Mouse (Mus musculus) limb, embryonic 15.5 days (tissue): ENCODE measurements at regions not wholly inside any gene's neighbourhood (a gene's known extent, or its start where the extent isn't known, plus 50 kb on each side); places are given as distances from the start of the nearest gene placed in this dataset.

Experiments used
- ATAC-seq: fragments of 200-750 bp; cut with Nextera tagmentation; 2 replicates; pipeline ENCODE4 v1.8.0; 2017; ENCODE audit warnings: low read depth, moderate TSS enrichment; ENCODE audit not compliant: insufficient number of reproducible peaks, low FRiP score, low TSS enrichment
- H3K27ac ChIP-seq: fragments of 300-500 bp; sonication (generic); 2 replicates; pipeline ENCODE4 v1.5.1; 2015; ENCODE audit warnings: moderate library complexity, mild to moderate bottlenecking, inconsistent platforms
- H3K27me3 ChIP-seq: fragments of 300-500 bp; sonication (generic); 2 replicates; pipeline ENCODE4 v1.6.1; 2015; ENCODE audit warnings: inconsistent platforms
- H3K36me3 ChIP-seq: fragments of 300-500 bp; sonication (generic); 2 replicates; pipeline ENCODE4 v1.6.1; 2015; ENCODE audit warnings: inconsistent platforms
- H3K4me1 ChIP-seq: fragments of 300-500 bp; sonication (generic); 2 replicates; pipeline ENCODE4 v1.6.1; 2015; ENCODE audit warnings: inconsistent platforms
- H3K4me2 ChIP-seq: fragments of 300-500 bp; sonication (generic); 2 replicates; pipeline ENCODE4 v1.6.1; 2015; ENCODE audit warnings: mild to moderate bottlenecking, inconsistent platforms
- H3K4me3 ChIP-seq: fragments of 300-500 bp; sonication (generic); 2 replicates; pipeline ENCODE4 v1.5.1; 2015; ENCODE audit warnings: mild to moderate bottlenecking, inconsistent platforms
- H3K9ac ChIP-seq: fragments of 300-500 bp; sonication (generic); 2 replicates; pipeline ENCODE4 v1.6.1; 2015; ENCODE audit warnings: inconsistent platforms
- H3K9me3 ChIP-seq: fragments of 300-500 bp; sonication (generic); 2 replicates; pipeline ENCODE4 v1.6.1; 2016; ENCODE audit warnings: inconsistent platforms
- WGBS: fragments of 180-500 bp; shearing (Covaris S2); methylation state at CpG from one replicate; pipeline ENCODE4 v1.1.7; 2015; 5-methylcytosine and 5-hydroxymethylcytosine counted together

DNA sequence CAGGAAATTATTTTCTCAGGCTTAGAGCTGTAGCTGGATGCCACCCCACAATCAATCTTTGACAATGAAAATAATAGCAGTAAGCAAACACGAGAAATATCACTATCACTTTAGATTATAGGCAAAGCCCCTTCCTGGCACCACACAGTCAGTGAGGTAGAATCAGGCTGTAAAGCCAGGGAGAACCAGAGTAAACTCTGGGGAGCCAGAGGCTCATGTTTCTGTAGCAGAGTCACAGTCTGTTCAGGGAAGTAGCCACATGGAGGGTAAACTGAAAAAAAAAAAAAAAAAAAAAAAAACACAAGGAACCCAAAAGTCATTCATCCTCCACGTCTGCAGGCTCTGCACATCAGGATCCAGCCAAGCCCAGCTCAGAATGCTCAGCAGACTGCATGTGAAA, 73.6 kb upstream of the Kctd3 start:
- H3K4me3 ChIP-seq, result no peak overlapping the region
- no peak for ATAC-seq
- H3K4me2 ChIP-seq, result no peak overlapping the region
- no peaks in the 10 kb centered on the region for H3K9me3 ChIP-seq
- no peaks in the 10 kb centered on the region for H3K27me3 ChIP-seq
- H3K27ac ChIP-seq, result no peak overlapping the region
- H3K36me3 ChIP-seq, result no peaks in the 10 kb centered on the region
- WGBS, result 27% methylated on average over 2 of the region's 2 CpGs
- H3K4me1 ChIP-seq, result peaks cover 4% of the 10 kb centered on the region
- no peak overlapping the region for H3K9ac ChIP-seq

DNA sequence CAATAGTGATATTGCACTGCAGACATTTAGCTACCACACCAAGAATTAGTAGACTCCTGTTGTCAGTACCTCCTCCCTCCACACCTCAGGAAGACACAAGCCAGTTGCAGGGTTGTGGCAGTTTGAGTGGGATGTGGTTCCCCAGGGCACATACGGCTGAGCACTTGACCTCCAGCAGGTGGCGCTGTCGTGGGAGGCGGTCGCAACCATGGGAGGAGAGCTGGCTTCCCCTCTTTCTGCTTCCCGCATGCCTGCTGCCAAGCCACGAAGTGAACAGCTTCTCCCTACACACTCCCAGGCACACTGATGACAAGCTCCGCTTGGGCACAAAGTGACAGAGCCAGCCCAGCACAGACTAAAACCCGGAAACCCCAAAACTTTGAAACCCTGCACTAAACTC, 73.2 kb upstream of the Kctd3 start:
- peaks cover 4% of the 10 kb centered on the region for H3K4me1 ChIP-seq
- no peak overlapping the region for H3K27ac ChIP-seq
- H3K4me3 ChIP-seq, result no peak overlapping the region
- no peak for ATAC-seq
- no peak overlapping the region for H3K9ac ChIP-seq
- WGBS, result 18% methylated on average over 9 of the region's 9 CpGs
- H3K36me3 ChIP-seq, result no peaks in the 10 kb centered on the region
- H3K27me3 ChIP-seq, result no peaks in the 10 kb centered on the region
- H3K9me3 ChIP-seq, result no peaks in the 10 kb centered on the region
- no peak overlapping the region; the same call in 1 of the 2 replicates for H3K4me2 ChIP-seq

DNA sequence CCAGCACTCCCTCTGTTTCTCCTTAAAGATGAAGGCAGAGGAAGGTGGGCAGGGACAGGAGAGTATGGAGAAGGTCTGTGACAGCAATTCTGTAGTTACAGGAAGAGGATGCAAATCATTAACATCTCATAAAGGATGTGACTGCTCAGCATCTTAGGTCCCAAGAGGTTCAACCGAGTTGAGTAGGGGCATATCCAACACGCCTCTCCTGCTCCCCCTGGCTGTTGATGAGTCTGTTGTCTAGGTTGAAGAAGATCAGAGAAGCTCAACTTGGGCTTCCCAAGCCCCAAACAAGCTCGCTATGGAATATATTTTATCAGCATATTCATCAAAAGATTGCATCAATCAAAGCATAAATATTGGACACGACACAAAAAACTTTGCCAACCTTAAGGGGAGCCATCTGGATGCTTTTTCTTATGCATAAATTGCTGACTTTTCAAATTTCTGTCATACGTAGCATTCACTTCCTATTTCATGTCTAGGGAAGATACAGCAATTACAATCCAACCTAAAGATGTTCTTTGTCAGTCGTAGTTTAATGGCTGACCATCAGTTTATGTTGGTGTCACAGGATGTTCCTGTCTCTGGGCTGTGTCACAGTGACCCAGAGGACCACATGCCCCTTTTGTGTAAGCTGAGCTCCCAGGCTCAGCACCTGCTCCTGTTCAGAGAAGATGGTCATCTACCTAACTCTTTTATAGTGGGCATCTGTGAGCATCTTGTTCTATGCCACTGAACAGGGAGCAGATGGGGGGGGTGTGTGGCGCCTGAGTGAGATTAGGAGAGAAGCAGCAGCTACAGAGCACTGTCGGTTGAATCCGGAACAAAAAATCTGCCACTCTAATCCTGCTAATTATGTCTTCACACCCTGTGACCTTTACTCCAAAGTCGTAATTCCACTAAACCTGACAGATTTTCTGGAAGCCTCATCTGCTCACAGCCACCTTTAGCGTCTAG, 72.1 kb upstream of the Kctd3 start:
- Histone ChIP-seq H3K9ac (no peak overlapping the region), H3K4me3 (no peak overlapping the region), H3K4me1 (peaks cover 4% of the 10 kb centered on the region), H3K27me3 (no peaks in the 10 kb centered on the region), H3K4me2 (no peak overlapping the region), H3K36me3 (no peaks in the 10 kb centered on the region), H3K9me3 (no peaks in the 10 kb centered on the region), H3K27ac (no peak overlapping the region)
- WGBS, result 69% methylated on average over 11 of the region's 11 CpGs
- no peak for ATAC-seq

DNA sequence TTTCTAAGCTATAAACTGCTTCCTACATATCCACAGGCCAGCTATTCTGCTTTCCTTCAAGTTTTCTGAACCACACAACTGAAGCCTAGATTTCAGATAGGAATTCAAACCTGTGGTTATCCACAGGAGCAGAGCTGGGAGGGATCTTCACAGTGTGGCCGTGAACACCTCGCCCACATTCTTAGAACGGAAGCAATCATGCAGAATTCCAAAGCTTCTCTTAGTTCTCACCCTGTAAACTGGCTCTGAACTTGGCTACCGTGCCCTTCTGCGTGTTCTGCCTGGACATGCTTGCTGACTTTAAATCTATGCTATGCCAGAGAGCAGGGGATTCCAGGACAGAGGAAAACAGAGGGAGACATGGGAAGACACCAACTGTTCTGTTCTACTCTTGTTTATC, 70.2 kb upstream of the Kctd3 start:
- 59% methylated on average over 5 of the region's 5 CpGs for WGBS
- no peak overlapping the region for H3K9ac ChIP-seq
- no peak overlapping the region for H3K4me2 ChIP-seq
- H3K4me1 ChIP-seq, result peaks cover 4% of the 10 kb centered on the region
- no peak for ATAC-seq
- H3K9me3 ChIP-seq, result no peaks in the 10 kb centered on the region
- H3K27me3 ChIP-seq, result no peaks in the 10 kb centered on the region
- H3K4me3 ChIP-seq, result no peak overlapping the region
- no peaks in the 10 kb centered on the region for H3K36me3 ChIP-seq
- no peak overlapping the region for H3K27ac ChIP-seq

DNA sequence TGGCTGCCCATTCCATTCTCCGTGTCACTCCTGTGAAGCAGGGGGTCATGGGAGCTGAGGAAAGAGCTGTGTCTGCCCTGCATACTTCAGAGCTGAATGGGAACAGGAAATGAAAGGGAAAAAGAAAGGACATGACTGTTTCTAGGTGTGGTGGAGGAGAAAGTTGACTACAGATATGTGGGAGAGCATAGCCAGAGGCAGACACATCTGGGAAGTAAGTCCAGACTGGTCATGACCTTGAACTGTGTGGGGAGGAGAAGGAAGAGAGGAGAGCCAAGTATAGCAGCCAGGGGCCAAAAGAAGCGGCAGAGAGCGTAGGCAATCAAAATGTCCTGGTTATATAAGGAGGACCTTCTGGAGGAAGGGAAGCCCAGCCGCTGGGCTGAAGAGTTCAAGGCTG, 68.6 kb upstream of the Kctd3 start:
- H3K4me2 ChIP-seq, result no peak overlapping the region
- 81% methylated on average over 4 of the region's 4 CpGs for WGBS
- no peak for ATAC-seq

DNA sequence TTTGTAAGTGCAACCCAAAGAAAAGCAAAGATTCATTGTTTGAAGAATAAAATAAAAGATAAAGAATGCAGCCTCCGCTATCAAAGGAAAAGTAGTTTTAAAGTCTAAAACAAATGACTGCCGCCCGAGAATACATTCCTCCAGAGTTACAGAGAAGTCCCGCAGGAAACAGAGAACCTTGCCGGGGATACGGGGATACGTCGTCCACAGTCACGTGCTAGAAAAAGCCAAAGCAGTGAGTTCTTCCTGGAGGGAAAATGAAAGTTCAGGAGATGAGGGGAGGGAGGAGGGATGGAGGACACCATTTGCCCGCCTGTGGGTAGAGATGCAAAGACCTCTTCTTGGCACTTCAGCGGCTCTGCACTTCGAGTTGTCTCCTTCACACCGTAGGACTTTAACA, 68.0 kb upstream of the Kctd3 start:
- Histone ChIP-seq H3K27me3 (no peaks in the 10 kb centered on the region), H3K27ac (no peak overlapping the region), H3K4me1 (peaks cover under 1% of the 10 kb centered on the region), H3K4me3 (no peak overlapping the region), H3K36me3 (no peaks in the 10 kb centered on the region), H3K9ac (no peak overlapping the region), H3K4me2 (no peak overlapping the region), H3K9me3 (no peaks in the 10 kb centered on the region)
- WGBS, result 67% methylated on average over 13 of the region's 13 CpGs
- ATAC-seq, result no peak

More for the DNA sequence above, 68.6 kb upstream of the Kctd3 start:
- H3K27me3 ChIP-seq, result no peaks in the 10 kb centered on the region
- H3K4me3 ChIP-seq, result no peak overlapping the region
- no peak overlapping the region for H3K27ac ChIP-seq
- no peaks in the 10 kb centered on the region for H3K36me3 ChIP-seq
- no peak overlapping the region for H3K9ac ChIP-seq
- H3K4me1 ChIP-seq, result peaks cover 4% of the 10 kb centered on the region
- no peaks in the 10 kb centered on the region for H3K9me3 ChIP-seq

DNA sequence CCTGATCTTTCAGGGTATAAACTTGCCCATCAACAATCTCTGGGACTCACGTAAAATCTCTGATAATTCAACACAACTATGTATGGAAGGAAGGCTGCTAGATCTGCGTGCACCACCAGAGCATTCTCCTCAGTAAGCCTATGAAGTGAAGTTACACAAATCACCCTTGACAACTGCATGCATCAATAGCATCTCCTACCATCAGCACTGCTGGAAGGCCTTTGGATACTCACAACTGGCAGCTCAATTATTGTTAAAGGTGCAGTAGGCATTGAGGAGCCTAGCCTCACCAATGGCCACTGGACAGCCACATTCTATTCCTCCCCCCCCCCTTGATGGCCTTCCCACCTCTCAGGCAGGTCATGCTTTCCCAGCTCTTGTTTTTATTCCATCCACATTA, 64.9 kb upstream of the Kctd3 start:
- ATAC-seq, result no peak

DNA sequence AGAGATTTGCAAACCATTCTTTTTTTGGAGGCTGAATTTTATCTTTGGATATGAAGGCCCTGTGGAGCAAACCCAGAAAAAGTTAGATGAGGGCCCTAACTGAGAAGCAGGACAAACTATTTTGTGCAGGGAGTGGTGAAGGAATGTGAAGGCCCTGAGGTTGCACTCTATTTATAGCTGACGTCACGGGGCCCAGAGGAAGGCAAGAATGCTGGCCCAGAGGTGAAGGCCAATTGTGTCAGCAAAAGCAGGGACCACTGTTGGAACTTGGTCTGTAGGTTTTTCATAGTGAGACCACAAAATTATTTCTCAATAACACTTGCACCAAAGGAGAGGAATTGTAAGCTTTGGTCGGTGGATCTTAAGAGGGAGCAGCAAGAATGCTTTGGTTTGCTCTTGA, 60.6 kb upstream of the Kctd3 start:
- Histone ChIP-seq H3K9ac (no peak overlapping the region), H3K27me3 (no peaks in the 10 kb centered on the region), H3K4me3 (no peak overlapping the region), H3K4me2 (no peak overlapping the region), H3K27ac (no peak overlapping the region), H3K36me3 (no peaks in the 10 kb centered on the region), H3K4me1 (peaks cover 7% of the 10 kb centered on the region; the same call in 1 of the 2 replicates), H3K9me3 (no peaks in the 10 kb centered on the region)
- 48% methylated on average over 3 of the region's 3 CpGs for WGBS
- no peak for ATAC-seq

More for the DNA sequence above, 64.9 kb upstream of the Kctd3 start:
- H3K9me3 ChIP-seq, result no peaks in the 10 kb centered on the region
- no peak overlapping the region for H3K9ac ChIP-seq
- no peaks in the 10 kb centered on the region for H3K27me3 ChIP-seq
- H3K4me2 ChIP-seq, result no peak overlapping the region
- WGBS, result 93% methylated on average over 2 of the region's 2 CpGs
- H3K36me3 ChIP-seq, result no peaks in the 10 kb centered on the region
- H3K27ac ChIP-seq, result no peak overlapping the region
- H3K4me1 ChIP-seq, result peaks cover 3% of the 10 kb centered on the region; the same call in 1 of the 2 replicates
- H3K4me3 ChIP-seq, result no peak overlapping the region

DNA sequence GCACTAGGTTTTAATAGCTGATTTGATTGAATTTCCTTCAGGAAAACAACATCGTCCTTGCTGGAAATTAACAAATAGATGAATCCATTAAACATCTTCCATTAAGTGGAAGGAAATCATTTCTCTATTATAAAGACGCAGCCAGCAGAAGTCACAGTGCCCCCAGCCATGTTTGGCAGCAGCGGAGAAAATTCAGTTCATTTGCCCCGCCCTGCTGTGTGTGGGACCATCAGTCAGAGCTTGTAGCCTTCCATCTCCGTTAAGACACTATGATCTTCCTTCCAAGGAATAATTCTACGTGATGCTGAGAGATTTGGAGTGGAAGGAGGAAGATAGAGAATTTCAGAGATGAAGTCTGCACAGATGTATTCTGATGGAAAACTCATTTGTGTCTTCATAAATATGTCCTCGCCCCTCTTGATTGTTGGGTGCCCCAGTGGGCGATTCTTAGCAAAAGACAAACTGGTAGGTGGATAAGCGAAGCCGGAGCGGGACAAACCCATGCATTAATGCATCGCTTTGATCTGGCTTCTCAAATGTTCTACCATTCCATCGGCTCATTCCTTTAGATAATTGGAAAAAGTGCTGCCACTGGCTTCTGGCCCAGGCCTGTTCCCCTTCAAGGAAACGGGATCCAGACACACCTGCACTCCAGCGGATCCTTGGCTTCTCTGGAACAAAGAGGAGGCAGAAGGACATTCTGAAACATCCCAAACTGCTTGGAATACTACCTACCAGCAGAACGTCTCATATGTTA, 59.7 kb upstream of the Kctd3 start:
- Histone ChIP-seq H3K27ac (no peak overlapping the region), H3K9me3 (no peaks in the 10 kb centered on the region), H3K9ac (no peak overlapping the region), H3K27me3 (no peaks in the 10 kb centered on the region), H3K36me3 (no peaks in the 10 kb centered on the region), H3K4me2 (no peak overlapping the region), H3K4me3 (no peak overlapping the region), H3K4me1 (peaks cover 7% of the 10 kb centered on the region; the same call in 1 of the 2 replicates)
- 44% methylated on average over 16 of the region's 16 CpGs for WGBS
- no peak for ATAC-seq

DNA sequence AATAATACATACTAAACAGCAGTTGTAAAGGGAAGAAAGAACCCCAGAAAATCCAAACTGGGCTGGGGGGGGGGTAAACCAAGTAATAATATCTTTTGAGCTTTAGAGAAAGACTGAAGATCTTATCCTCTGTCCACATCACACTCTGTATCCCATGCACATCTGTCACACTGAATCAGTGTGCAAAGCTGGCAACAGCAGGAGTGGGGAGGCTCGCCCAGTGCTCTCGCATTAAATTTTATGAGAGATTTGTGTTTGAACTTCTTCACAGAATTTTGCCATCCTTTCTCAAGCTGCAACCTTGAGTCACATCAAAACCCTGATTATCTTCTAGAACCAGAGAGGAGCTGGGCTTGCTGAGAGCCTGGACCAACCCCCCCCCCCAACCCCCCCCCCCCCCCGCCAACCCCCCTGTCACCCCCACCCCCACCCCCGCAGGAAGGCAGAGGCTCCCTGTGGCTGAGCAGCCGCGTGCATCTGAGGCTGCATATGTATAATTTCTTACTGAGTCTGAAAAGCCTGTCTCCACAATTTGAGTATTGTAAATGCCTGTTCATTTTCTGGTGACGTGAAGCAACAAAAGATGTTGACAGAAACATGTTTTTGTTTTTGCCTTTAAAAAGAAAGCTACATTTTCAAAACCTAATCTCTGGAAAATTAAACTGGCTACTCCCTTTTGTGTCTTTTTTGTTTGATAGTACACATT, 59.0 kb upstream of the Kctd3 start:
- no peak for ATAC-seq
- Histone ChIP-seq H3K4me2 (no peak overlapping the region), H3K36me3 (no peaks in the 10 kb centered on the region), H3K9me3 (no peaks in the 10 kb centered on the region), H3K4me1 (peaks cover 7% of the 10 kb centered on the region; the same call in 1 of the 2 replicates), H3K4me3 (no peak overlapping the region), H3K27ac (no peak overlapping the region), H3K9ac (no peak overlapping the region), H3K27me3 (no peaks in the 10 kb centered on the region)
- 25% methylated on average over 6 of the region's 7 CpGs for WGBS

DNA sequence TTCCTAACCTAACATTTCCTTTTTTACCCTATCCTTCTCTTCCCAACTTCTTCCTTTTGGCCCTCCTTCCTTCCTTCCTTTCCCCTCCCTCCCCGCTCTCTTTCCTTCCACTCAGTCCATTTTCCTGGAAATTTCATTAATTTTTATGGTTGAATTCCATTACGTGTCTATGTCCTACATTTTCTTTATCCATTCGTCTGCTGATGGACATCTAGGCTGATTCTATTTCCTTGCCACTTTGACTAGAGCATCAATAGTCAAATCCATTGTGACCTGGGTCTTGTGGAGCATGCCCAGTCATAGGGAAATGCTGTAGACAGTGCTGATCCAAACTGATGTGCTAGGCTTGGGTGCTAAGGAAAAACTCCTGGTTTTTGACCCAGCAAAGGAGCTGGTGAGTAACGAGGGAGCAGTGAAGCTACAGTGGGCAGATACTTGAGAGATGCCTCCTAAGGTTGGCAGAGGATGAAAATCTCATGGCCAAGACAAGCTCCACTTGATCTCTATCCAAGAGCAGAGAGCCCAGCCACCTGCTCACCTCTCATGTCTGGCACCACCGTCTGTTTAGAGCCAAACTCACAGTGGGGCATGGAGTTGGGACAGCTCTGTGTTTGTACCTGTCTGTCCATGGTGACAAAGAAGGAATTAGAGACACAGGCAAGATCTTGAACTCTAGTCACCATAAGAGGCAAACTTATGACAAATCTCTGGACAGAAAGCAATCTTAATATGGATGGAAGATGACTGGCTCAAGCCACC, 57.7 kb upstream of the Kctd3 start:
- no peaks in the 10 kb centered on the region for H3K9me3 ChIP-seq
- ATAC-seq, result no peak
- H3K4me3 ChIP-seq, result no peak overlapping the region
- no peak overlapping the region for H3K4me2 ChIP-seq
- H3K9ac ChIP-seq, result no peak overlapping the region
- H3K36me3 ChIP-seq, result no peaks in the 10 kb centered on the region
- H3K27me3 ChIP-seq, result no peaks in the 10 kb centered on the region
- peaks cover 7% of the 10 kb centered on the region; the same call in 1 of the 2 replicates for H3K4me1 ChIP-seq
- no peak overlapping the region for H3K27ac ChIP-seq
- WGBS, result 80% methylated on average over 5 of the region's 5 CpGs
